Mouse (Mus musculus): ENCODE data around the gene Cpd.
A peak's percentile ranks its signal among the peaks of the same experiment; 100 is the strongest.

Gene Cpd

DNA sequence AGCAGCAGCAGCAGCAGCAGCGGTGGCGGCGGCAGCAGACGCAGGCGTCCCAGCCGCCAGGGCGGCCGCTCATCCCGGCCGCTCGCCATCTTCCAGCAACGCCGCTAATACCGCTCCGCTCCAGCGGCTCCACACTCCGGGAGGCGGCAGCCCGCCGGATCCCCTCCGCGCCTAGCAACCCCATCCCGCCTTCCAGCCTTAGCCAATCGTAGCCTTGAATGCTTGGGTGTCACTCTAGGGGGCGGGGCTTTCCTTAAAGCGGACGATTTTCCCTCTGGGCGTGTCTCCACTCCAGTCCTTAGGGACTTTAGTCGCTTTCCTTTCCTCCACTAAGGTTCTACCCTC lies at the start of gene Cpd:
Gene Cpd, minus strand, starts transcription at position 141 of the 345 bp plus-strand sequence.
- peak; percentile 97 for DNase-seq (ENCODE audit: low spot score)

DNA sequence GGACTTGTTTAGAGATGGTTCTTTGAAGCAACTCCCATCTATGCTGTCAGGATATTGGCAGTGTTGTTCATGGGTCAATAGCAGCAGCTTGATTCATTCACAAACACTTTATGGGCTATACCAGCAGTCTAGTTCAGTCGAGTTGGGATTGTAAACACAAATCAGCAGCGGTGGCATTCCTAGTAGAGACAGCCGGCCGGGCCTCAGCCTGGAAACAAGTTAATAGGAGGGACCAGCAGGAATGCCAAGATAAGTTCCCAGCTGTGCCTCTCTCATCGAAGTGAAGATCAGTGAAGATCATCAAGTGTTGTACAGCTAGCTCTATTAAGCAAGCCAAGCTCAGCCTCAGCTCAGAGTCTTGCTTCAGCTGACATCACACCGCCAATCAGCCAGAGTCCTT lies 49.5 kb upstream of the Cpd start:
- DNase-seq (ENCODE audit: low spot score) = no peak

DNA sequence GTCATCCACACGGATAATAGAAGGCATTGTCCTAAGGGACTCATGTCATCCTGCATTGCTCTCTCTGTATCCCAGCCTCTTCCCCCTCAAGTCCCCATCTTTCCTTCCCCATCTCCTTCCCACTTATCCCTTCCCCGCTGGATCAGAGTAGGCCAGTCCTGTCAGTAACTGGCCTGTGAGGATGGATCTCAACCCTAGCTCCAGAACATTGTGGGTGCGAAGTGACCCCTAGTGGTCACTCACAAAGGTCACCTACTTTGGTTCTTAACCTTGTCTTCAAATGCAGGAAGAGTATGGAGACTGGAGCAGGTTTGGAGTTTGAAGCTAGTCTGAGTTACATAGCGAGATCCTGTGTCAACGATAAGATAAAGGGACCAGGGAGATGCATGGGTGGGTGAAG lies 47.4 kb upstream of the Cpd start:
- peak; percentile 56 for DNase-seq (ENCODE audit: low spot score)

DNA sequence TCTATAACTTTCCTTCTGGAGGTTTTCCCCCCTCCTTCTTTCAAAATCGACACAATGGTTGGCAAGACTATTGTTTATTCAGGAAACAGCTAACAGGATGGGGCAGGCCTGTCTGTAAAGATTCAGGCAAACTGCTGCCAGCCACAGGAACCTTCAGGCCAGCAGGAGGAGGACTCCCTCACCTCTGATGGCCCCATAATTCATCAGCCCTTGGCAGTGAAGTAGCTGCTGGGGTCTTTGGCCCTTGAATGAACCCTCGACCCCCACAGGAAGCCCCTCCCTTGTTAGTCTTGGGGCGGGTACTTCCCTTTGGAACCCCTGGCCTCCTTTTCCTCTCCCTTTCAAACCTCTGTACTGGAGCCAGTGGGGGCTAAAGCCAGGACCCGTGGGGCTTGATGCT lies 46.8 kb upstream of the Cpd start:
- DNase-seq (ENCODE audit: low spot score) = no peak

DNA sequence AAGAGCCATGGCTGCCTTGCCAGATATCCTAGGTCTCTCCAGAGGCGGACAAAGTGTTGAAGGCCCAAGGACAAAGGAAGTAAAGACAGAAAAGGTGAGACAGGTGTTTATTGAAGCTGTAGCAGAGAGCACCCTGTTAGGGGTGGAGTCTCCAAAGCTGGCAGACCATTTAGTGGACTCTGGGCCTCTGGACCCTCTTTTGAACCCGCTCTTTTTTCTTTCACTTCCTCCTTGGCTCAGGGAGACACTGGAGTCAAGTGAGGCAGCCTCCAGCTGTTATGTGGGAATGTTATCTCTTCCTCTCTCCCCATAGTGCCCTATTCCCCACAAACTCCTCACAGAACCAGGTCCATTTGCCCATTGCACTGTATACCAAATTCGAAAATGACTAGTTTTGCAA lies 46.2 kb upstream of the Cpd start:
- no peak for DNase-seq (ENCODE audit: low spot score)

DNA sequence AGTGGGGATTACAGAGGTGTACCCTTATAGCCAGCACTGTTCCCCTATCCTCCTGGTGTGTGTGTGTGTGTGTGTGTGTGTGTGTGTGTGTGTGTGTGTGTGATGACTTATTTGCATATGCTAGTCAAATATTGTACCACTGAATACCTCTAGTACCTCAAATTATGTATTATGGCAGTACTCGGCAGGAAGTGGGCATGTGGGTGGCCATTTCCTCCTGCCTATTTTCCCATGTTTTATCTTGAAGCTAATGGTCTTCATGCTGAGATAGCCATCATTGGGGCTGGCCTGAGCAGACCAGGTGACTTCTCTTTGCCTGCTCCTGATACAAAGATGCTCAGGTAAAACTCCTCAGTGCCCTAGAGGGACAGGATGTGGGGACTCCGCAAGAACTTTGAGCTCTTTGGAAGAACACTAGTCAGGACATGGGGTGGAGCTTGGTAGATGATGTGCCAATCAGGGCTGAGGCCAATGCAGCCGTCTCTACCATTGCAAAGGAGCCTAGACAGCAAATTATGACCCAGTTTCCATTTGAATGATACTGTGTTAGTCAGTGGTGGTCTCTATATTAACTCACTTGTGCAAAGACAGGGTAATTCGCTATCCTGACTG lies 45.0 kb upstream of the Cpd start:
- DNase-seq (ENCODE audit: low spot score) = no peak

DNA sequence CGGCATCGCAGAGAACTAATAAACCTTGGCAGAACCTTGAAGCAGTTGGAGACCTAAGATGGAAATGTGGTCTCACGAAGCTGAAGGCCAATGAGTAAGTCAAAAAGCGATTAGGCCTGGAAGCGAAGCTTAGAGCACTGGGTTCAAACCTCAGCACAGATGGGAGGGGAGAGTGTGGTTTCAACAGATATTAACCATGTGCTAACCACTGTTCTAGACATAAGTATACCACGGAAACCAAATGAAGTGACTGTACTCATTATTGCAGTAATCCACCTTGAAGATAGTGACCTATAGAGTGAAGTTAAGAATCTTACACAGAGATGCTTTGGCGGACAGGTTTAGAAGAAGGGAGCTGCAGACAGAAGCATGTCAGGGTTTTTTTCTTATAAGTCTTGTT lies 44.4 kb upstream of the Cpd start:
- no peak for DNase-seq (ENCODE audit: low spot score)

DNA sequence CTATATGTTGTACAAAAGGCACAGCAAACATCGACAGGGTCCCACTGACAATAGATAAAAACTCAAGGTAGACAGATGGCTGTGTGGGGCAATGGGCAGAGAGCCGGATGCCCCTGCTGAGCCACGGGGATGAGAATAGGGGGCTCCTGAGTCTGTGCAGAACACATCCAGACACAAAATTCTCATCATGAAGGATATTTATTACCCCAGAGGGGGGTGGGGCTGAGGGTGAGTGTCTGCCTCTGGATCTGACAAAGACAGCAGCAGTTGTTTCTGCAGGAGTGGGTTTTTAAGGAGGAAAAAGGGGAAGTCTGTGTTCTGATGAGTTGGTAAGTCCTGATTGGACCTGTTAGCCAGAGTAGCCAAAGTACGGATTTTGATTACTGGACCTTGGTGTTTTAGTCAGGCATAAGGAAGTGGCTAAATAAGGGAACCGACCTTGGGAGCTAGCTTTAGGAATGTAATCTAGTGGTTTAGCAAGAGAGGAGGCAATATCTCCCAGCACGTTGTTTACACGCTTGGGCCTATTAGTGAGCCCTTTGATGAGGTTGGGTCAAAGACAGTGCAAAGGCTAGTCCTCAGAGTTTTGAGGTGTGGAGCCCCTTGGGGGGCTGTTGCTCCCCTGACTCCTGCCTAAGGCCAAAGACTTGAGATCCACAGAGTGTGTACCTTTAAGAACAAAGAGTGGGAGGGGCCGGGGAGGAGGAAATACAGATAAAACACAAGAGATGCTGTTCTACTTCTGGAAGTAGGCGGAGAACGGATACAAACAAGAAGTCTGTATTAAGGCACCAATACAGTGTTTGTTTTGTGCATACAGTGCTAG lies 42.7 kb upstream of the Cpd start:
- peak; percentile 20 for DNase-seq (ENCODE audit: low spot score)

DNA sequence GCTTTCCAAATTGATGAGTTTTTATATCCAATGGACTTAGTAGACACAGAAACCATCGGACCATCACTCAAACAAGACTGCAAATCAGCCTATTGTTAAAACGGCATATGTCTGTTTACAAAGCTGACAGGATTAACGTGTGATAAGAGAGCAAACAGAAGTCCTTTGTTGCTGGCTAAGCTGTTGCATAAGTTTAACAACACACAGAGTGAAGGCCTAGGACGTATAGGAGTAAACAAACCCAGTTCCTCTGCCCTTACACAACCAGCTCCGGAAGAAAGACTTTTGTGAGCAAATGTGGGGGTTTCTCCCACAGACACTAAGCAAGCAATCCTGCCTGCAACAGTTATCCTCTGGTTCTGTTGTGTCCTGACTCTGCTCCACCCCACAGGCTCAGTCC lies 37.6 kb upstream of the Cpd start:
- DNase-seq (ENCODE audit: low spot score) = no peak

DNA sequence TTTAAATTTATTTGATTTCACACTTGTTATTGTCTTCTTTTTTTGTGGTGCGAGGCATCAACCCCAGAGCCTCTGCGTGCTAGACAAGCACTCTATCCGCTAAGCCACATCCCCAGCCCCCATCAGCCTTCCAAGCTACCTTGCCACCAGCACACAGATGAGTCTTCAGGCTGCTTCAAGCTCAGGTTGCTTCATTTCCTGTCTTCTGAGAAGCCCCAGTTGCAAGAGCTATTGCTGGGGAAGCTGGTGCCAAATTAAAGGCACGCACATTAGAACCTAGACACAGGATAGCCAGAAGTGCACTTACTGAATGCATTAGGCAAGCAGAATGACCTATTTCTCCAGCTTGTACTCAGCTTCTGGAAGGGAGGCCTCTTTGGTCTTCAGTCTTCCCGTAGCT lies 33.0 kb upstream of the Cpd start:
- no peak for DNase-seq (ENCODE audit: low spot score)

DNA sequence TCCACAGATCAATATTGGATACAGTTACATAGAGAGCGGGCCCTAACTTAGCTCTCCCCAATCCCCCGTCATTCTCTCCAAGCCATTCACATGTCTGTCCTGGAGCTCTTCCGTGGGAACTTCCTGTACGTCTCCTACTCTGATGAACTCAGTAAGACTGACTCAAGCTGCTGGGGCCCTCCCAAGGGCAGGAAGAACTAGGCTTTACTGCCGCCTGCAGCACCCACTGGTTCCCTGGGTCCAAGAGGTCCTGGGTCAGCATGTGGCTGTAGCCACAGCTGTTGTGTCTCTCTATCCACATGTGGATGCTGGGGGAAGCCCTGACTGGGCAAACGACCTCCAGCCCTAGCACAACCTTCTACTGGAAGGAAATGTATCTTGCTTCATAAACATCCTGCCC lies 27.9 kb upstream of the Cpd start:
- DNase-seq (ENCODE audit: low spot score) = no peak

DNA sequence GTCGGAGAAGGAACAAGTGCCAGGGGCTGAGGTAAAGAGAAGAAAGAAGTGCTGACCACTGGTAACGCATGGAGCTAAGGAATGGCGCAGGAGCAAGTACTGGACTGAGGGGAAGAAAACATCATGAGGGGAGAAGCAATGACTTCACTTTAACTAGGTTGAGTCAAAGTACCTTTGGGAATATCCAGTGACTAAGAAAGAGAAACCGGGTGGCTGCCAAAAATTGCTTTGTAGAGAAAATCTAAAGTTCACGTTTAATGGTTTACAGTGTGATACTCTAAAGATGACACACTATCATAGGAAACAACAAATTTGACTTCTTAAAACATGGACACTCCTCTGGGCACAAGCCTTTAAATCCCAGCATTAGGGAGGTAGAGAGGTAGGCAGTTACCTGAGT lies 27.0 kb upstream of the Cpd start:
- no peak for DNase-seq (ENCODE audit: low spot score)

DNA sequence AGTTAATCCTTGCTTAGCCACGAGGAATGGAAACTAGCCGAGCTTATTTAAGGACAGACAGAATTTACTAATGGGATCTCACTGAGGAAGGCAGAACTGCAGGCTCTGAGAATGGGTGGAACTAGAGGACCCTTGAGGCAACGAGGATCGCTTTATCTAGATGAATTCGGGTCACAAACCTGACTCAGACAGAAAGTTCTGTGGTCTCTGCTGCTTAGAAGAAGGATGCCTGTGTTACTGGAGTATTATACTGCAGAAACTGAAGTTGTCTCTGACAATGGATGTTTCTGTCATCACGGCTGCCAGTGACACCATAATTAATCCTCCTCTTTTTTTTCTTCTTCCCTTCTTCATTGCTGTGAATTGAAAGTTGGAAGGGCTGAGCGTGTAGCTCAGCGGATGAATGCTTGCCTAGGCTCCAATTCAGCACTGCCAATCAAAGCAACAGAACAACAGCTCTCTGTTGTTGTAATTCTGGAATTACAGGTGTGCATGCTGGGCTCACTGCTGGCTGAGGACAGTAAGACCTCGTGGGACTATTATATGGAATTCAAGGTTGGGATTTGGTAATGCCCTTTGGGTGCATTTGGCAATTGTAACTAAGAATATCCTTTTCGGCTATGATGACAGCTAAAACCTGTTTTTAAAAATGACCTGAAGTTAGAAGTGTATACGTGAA lies 25.9 kb upstream of the Cpd start:
- no peak for DNase-seq (ENCODE audit: low spot score)

DNA sequence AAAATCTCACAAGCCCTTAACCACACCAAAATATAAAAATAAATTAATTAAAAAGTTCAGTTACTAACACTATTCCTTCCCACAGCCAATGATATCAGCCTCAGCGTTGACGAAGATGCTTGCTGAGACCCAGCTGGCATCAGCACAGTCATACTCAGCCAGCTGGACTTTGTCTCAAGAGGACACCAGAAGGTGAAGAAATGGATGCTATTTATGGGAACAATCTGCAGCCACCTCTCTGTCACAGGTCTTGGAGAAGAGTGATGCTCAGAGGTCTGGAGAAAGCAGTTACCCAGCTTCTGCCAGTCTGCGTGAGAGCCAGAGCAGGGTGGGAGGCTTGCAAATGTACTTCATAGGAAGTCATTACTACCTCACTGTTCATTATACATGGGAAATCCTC lies 14.4 kb upstream of the Cpd start:
- DNase-seq (ENCODE audit: low spot score) = no peak

DNA sequence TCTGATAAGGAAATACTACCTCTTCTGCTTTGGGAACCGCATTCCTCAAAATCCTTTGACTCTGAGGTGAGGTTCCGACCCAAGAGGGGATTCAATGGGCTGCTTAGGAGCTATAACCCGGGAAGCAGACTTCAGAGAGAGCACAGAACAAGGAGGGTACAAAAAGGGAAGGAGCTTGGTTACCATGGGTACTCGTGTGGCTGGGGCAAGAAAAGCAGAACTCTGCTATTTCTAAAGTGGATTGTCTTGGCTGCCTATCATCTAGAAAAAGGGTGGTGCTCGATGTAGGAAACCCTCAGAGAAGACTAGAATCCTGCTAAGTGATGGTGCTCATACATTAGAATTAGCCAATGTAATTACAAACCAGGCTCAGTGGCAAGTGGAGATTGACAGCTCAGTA lies 12.4 kb upstream of the Cpd start:
- DNase-seq (ENCODE audit: low spot score) = no peak

DNA sequence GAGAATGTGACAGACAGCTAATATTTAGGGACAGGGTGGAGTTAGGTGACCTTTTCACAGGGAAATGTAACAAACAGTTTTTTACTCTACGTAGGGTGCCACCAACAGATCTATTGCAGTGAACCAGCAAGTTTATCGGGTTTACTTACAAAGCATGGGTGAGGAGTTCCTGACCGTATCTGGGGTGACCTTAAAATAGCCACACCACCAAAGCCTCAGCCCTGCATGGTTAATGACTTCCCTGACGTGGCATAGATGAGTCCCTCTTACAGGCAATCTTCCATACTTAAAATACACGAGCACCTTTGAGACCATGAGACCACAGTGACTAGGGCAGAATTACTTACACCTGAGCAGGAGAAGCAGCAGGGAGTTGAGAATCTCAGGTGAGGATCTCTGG lies 12.0 kb upstream of the Cpd start:
- DNase-seq (ENCODE audit: low spot score) = no peak

DNA sequence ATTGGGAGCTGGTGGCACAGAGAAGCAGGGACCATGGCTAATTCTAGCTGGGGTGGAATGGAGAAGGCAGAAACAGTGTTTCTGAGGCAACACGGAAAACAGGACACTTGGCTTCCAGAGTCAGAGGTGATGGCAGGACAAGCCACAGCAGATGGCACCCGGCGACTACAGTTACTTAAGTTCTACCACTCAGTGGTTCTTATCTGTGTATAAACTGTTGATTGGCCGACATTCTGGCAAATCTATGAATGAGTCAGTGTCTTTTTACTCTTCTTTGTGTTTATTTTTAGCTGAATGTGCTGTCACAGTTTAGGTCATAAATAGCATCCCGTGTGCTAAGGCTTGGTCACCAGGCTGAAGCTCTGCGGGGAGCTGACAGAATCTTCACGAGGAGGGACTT lies 10.3 kb upstream of the Cpd start:
- DNase-seq (ENCODE audit: low spot score) = no peak

DNA sequence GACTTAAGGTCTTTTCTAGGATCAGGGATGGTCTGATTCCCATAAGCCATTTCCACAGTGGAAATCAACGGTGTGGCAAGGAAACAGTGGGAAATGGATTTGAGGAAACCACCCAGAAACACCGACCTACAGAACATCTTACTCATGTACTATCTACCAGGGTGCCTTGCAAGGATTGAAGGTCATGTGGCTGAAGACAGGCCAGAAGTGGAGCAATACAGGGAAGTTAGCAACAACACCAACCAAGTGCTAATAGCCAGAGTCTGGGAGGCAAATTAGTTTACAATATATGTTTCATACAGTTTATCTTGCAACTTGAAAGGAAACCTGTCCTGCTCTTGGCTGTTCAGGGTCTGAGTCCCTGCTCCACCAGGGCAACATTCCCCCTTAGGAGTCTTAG lies 9.8 kb upstream of the Cpd start:
- DNase-seq (ENCODE audit: low spot score) = no peak

DNA sequence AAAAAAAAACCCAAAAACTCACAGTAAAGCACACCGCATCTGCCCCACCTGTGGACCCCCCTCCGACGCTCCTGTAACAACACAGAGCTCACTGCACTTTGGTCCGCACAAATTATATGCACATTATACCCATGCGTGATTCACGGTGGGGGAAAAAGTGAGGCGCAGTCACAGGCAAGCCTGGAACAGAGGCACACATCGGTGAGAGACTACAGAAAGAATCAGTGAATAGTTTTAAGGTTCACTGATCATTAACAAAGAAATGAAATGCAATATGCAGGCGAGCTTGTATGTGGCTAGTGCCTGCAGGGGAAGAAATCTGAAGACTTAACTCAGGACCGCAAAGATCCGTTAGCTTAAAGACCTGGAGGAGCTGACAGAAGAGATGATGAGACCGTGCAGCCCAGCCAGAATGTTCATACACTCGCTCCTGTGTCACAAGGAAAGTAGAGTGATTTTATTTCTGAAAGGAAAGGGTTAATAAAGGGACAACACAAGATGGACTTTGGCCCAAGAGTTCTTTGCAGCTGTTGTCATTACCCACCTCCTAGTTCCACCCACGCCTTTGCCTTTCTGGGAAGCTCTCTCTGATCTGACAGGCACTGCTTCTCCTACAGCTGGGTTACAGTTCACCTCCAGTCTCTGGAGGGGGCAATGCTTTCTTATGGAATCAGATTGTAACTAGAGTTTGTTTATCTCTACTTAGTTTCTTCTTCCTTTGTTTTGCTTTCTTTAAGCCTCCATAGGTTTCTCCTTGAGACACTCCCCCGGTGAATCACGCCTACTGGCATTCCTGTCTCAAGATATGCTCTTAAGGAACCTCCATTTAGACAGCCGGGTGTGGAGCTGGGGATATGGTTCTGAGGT lies 7.9 kb upstream of the Cpd start:
- no peak for DNase-seq (ENCODE audit: low spot score)

DNA sequence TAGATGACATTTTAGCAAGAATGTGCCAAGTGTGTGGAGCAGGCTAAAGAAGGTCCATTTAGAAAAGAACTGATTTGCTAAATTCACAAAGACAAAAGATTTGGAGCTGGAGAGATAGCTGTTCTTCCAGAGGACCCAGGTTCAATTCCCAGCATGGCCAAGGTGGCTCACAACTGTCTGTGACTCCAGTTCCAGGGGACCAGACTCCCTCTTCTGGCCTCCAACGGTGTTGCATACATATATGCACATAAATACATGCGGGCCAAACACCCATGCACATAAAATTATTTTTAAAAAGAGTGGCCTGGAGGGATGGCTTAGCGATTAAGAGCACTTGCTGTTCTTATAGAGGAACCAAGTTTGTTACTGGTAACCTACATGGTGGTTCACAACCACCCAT lies 4.7 kb upstream of the Cpd start:
- DNase-seq (ENCODE audit: low spot score) = peak; percentile 1

DNA sequence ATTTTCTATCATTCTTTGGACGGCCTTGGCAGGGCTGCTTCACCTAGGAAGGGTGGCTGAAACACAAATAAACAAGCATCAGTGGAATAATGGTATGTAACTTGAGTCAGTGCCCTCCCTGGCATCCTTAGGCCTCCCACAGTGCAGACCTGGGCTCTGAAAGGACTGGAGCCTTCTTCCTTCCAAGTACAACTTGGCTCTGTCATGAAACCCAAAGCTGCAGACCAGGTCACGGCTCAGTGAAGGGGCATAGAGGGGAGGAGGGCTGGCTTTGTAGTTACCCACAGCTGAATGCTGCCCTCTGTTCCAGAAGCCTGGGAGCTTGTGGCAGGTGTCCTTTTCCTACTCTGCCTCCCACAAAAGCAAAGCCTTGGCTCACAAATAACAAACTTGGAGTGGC lies 2.8 kb upstream of the Cpd start:
- peak; percentile 8 for DNase-seq (ENCODE audit: low spot score)

DNA sequence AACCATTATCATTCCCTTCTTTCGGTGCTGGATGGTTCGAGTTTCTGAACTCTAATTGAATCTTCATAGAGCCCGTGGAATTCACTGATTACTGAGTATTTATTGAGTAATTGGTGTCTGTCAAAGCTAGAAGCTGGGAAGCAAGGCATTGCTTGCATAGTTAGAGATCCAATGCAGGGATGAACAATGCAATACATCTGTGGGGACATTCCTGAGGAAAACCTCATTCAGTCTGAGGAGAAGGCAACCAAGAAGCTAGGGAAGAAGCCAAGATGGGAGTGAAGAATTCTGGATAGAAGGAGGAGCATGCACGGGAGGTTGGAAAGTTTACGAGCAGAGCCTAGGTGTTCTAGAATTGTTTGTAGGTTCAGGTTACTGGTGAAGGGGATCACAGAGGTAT lies 1.3 kb upstream of the Cpd start:
- DNase-seq (ENCODE audit: low spot score) = peak; percentile 1

DNA sequence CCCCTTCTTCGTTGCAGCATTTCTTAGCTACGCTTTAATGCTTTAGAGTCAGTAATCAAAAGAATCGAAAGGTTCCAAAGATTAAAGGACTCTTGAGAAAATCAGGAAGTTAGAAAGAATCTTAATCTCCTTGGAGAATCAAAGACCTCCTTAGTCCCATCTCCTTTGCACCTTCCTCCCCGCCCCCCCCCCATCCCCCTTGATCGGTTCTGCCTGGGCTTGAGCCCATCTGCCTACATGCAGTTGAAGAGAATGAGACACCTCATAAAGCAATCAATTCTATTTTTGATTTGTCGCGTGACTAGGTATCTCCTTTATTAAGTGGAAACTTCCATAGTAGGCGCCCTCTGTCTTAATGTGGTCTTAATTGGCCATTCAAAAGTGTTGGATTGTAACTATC lies 536 bp upstream of the Cpd start:
- DNase-seq (ENCODE audit: low spot score) = peak; percentile 2
